Mouse (Mus musculus): ENCODE data around the gene Gm10722.
"Not testable (repeated sequence)": the region's sequence is repeated elsewhere in the genome, so short reads cannot be mapped to it uniquely, and the experiment has no call there.

- not testable (repeated sequence) for TF ChIP-seq CTCF (IDR thresholded peaks at IDR 0.05; ENCODE audit: low read depth); EP300 (optimal IDR thresholded peaks at IDR 0.05)
These were observed 284 bp downstream of the Gm10722 start for GRCm38 (mm10) chr9:3001006-3001405.

All from stomach, postnatal 0 days (tissue).